Mouse (Mus musculus): ENCODE data around the gene Nmi. TPM values are rescaled to one million over a fixed set of nuclear protein-coding genes. Genes with fewer than 3 reads are reported as not detected.

Nmi gene
- polyA plus RNA-seq (2012; fragmentation: generic; extraction: Trizol) = 10 to 100 TPM in 1 of 2 experiments, 1 to 10 TPM in 1; 1.3 to 13.4 TPM

DNA sequence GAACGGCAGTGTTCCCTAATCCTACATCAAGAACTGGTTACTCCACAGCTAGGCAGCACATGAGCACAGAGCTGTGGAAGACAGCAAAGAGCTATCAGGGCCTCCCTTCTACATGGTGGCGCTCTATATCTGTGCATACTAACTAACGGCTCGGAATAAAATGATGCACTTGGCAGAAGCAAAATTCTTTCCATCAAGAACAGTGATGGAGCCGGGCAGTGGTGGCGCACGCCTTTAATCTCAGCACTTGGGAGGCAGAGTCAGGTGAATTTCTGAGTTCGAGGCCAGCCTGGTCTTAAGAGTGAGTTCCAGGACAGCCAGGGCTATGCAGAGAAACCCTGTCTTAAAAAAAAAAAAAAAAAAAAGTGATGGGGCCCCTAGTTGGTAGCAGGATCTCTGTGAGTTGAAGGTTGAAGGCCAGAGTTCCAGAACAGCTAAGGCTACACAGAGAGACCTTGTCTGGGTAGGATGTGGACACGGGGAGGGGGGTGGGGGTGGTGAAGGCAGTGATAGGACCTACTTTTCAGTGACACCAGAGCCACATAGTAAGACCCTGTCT lies at the start of gene Nmi:
Nmi (minus strand) TSS at position 85 of the 559 bp plus-strand sequence.

DNA sequence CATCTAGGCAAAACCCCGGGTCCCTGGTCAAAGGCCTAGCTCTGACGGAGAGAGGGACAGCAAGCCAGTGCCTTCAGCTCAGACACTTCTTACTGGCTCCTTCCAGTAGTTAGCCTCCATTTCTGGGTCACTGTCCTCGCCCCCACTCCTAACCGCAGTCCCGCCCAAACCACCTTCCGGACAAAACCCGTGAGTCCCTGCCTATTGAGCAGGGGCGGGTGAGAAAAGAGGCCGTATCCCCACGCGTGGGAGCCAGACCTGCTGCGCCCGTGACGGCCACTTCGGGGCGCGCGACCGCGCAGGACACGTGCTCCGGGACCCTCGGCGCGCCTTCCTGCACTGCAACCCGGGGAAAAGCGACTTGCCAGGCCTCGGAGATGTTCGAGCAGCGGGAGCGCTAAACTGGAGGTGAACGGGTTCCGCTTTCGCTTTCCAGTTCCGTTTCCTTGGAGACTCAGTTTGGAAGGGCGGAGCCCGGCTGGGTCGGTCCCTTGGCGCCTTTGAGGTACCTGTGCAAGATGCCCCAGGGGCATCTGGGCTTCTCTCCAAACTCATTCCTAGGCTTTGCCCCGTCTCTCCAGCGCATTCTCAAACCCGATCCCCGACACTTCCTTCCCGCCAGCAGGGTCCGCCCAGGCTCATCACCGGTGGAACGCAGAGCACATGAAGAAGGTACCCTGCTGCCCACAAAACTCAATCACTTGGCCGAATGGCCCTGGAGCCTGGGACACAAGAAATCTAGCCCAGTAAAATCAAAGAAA lies 38.5 kb downstream of the Nmi start, which contains the start of gene Rbm43:
Rbm43 (minus strand) TSS at position 590 of the 761 bp plus-strand sequence.

Other genes starting within 250 kb of the Nmi start
- 10 to 100 TPM in 1 of 2 experiments, 1 to 10 TPM in 1; 1.3 to 18.1 TPM for gene Rbm43, start 38.3 kb downstream of the Nmi start, polyA plus RNA-seq (2012; fragmentation: generic; extraction: Trizol)
- gene Tnfaip6, start 64.5 kb upstream of the Nmi start, polyA plus RNA-seq (2012; fragmentation: generic; extraction: Trizol) = 10 to 100 TPM in 1 of 2 experiments, under 1 TPM in 1; 0.26 to 10.5 TPM
- gene Rif1, start 99.3 kb upstream of the Nmi start, polyA plus RNA-seq (2012; fragmentation: generic; extraction: Trizol) = 1 to 10 TPM in 1 of 2 experiments, under 1 TPM in 1; 0.35 to 1.4 TPM